Mouse (Mus musculus) CH12.LX (cell line): ENCODE data around the gene Apol7b. TPM values are rescaled to one million over a fixed set of nuclear protein-coding genes. Genes with fewer than 3 reads are reported as not detected.

Source experiments
- DNase-seq: peaks from one replicate; pipeline ENCODE4 v3.0.0-alpha.2; 2013; ENCODE audit errors: extremely low read depth
- H3K27ac ChIP-seq: 2 replicates; pipeline ENCODE4 v1.5.1; 2012; ENCODE audit warnings: low read depth, mild to moderate bottlenecking, control low read depth, moderate library complexity; ENCODE audit not compliant: insufficient read depth
- H3K27me3 ChIP-seq: replicated peaks from 2 replicates; pipeline ENCODE3; 2012; ENCODE audit warnings: inconsistent platforms
- H3K36me3 ChIP-seq, 2 experiments: replicated peaks in 1 of 2; 2 replicates each; pipeline versions ENCODE3 to v1.6.1; 2012; ENCODE audit warnings: inconsistent platforms in 1 of 2, low read length in 1 of 2, mild to moderate bottlenecking in 1 of 2, mixed read lengths in 1 of 2, moderate library complexity in 1 of 2; ENCODE audit not compliant: control insufficient read depth in 1 of 2, insufficient read depth in 1 of 2
- H3K4me1 ChIP-seq, 2 experiments: 2 replicates each; pipeline ENCODE4 v1.6.1; 2012; ENCODE audit warnings: inconsistent platforms in 1 of 2, moderate library complexity in 1 of 2; ENCODE audit not compliant: insufficient read depth in 2 of 2, control insufficient read depth in 1 of 2
- H3K4me2 ChIP-seq: 2 replicates; pipeline ENCODE4 v1.6.1; 2012; ENCODE audit warnings: low read depth, mild to moderate bottlenecking, control low read depth; ENCODE audit not compliant: poor library complexity, insufficient read depth, severe bottlenecking
- H3K4me3 ChIP-seq, 3 experiments: fragments of 150-350 bp in 1 of 3; sonication (generic) in 1 of 3; replicated peaks in 1 of 3; 2 replicates each; pipeline versions ENCODE3 to v1.5.1; 2011 to 2012; ENCODE audit warnings: low read depth in 2 of 3, low read length in 2 of 3, mild to moderate bottlenecking in 2 of 3, moderate library complexity in 2 of 3, control low read depth in 1 of 3, improper control_type of control experiment in 1 of 3, inconsistent platforms in 1 of 3, mixed read lengths in 1 of 3; ENCODE audit not compliant: poor library complexity in 1 of 3
- H3K79me2 ChIP-seq: replicated peaks from 2 replicates; pipeline ENCODE4 v1.6.1; 2012; ENCODE audit warnings: mild to moderate bottlenecking, moderate library complexity; ENCODE audit not compliant: control insufficient read depth, poor library complexity, insufficient read depth, severe bottlenecking; ENCODE audit errors: extremely low read depth
- H3K9ac ChIP-seq: 2 replicates; pipeline ENCODE4 v1.6.1; 2012; ENCODE audit warnings: low read depth, mild to moderate bottlenecking, control low read depth, moderate library complexity; ENCODE audit not compliant: insufficient read depth
- H3K9me3 ChIP-seq: replicated peaks from 2 replicates; pipeline ENCODE3; 2012; ENCODE audit warnings: low read length, inconsistent platforms, mixed read lengths
- ETS1 ChIP-seq: conservative IDR thresholded peaks from 2 replicates; pipeline ENCODE4 v1.6.1; 2012; ENCODE audit warnings: low read depth, mild to moderate bottlenecking, inconsistent platforms, low read length, improper control_type of control experiment, moderate library complexity
- JUN ChIP-seq: IDR thresholded peaks from 2 replicates; pipeline ENCODE4 v1.6.1; 2011; ENCODE audit warnings: low read depth, mild to moderate bottlenecking, low read length, improper control_type of control experiment, moderate library complexity; ENCODE audit not compliant: insufficient read depth
- PAX5 ChIP-seq: IDR thresholded peaks from 2 replicates; pipeline ENCODE4 v1.6.1; 2012; ENCODE audit warnings: low read length, inconsistent platforms, mixed read lengths
- POLR2AphosphoS2 ChIP-seq: IDR thresholded peaks from 2 replicates; pipeline ENCODE4 v1.6.1; 2011; ENCODE audit warnings: low read depth, low read length, improper control_type of control experiment
- ZKSCAN1 ChIP-seq: IDR thresholded peaks from 2 replicates; pipeline ENCODE4 v1.6.1; 2012; ENCODE audit warnings: low read depth, inconsistent platforms, low read length, improper control_type of control experiment, borderline replicate concordance
- dilution Hi-C: fragments of 300-500 bp; cut with MboI; formaldehyde crosslinking; loops from 2 replicates; pipeline ENCODE4 v1.14.3; 2020; ENCODE audit warnings: low sequenced_read_pairs; ENCODE audit not compliant: extremely low pct_unique_long_range_greater_than_20kb, extremely low pct_ligation_motif_present
- in situ Hi-C: fragments of 300-500 bp; cut with MboI; formaldehyde crosslinking; loops from 3 replicates; pipeline ENCODE4 v1.14.3; 2019; ENCODE audit warnings: low sequenced_read_pairs, low pct_ligation_motif_present, low pct_unique_long_range_greater_than_20kb, mixed read lengths
- polyA plus RNA-seq: library from polyadenylated mRNA; unstranded; fragments of >175 nt; gene quantifications from 2 replicates; pipeline ENCODE4 v1.2.1, GENCODE M21; 2012; ENCODE audit warnings: low read depth; ENCODE audit not compliant: insufficient read length
- total RNA-seq, 2 experiments: library from RNA; depleted of rRNA; stranded (reverse); fragments of 300-350 nt in 1 of 2; fragments of >200 nt in 1 of 2; gene quantifications; 2 replicates each; pipeline ENCODE4 v1.2.3; 2012 to 2014

The Apol7b gene
- total and polyA plus RNA-seq, 3 experiments: not detected

- H3K4me1 ChIP-seq: no peaks in the 10 kb centered on the region
- dilution Hi-C loops: no loop called here
- in situ Hi-C loops: no loop called here
- H3K9me3 ChIP-seq: no peaks in the 10 kb centered on the region
- no peak overlapping the region for H3K4me2 ChIP-seq
- TF ChIP-seq ETS1: no peak
- TF ChIP-seq PAX5: no peak
- TF ChIP-seq POLR2AphosphoS2: no peak
- no peak for TF ChIP-seq JUN
- TF ChIP-seq ZKSCAN1: no peak
- TF ChIP-seq, all 38 proteins: peak for 0
- H3K27me3 ChIP-seq: peaks cover 85% of the 10 kb centered on the region
- H3K36me3 ChIP-seq: no peaks in the 10 kb centered on the region
- H3K27ac ChIP-seq: no peak overlapping the region
- H3K4me3 ChIP-seq: no peak overlapping the region
- no peaks in the 10 kb centered on the region for H3K79me2 ChIP-seq
- H3K9ac ChIP-seq: no peak overlapping the region
- no peak for DNase-seq
Measured at GRCm38 (mm10) chr15:77376920-77377319, 70.4 kb downstream of the Apol7b start.

Other genes starting within 250 kb of the Apol7b start
- gene Rbfox2, start 140.5 kb downstream of the Apol7b start, total RNA-seq (2012; rRNA removed): 0.59 and 0.89 TPM in 2 replicates
- gene Rbfox2, start 140.5 kb downstream of the Apol7b start, total RNA-seq (2014; rRNA removed): not detected in 2 replicates
- gene Rbfox2, start 140.5 kb downstream of the Apol7b start, polyA plus RNA-seq: not detected in 2 replicates
- gene Apol7a, start 48.4 kb downstream of the Apol7b start, total RNA-seq (2012; rRNA removed): not detected in 2 replicates
- not detected in 2 replicates for gene Apol7a, start 48.4 kb downstream of the Apol7b start, total RNA-seq (2014; rRNA removed)
- gene Apol7a, start 48.4 kb downstream of the Apol7b start, polyA plus RNA-seq: not detected in 2 replicates
- gene Apol9a, start 36.4 kb downstream of the Apol7b start, total RNA-seq (2012; rRNA removed): not detected in 2 replicates
- not detected in 2 replicates for gene Apol9a, start 36.4 kb downstream of the Apol7b start, total RNA-seq (2014; rRNA removed)
- not detected in 2 replicates for gene Apol9a, start 36.4 kb downstream of the Apol7b start, polyA plus RNA-seq
- gene Apol10a, start 29.6 kb upstream of the Apol7b start, total RNA-seq (2012; rRNA removed): not detected in 2 replicates
- gene Apol10a, start 29.6 kb upstream of the Apol7b start, total RNA-seq (2014; rRNA removed): not detected in 2 replicates
- not detected in 2 replicates for gene Apol10a, start 29.6 kb upstream of the Apol7b start, polyA plus RNA-seq
- not detected in 2 replicates for gene Apol11a, start 60.8 kb upstream of the Apol7b start, total RNA-seq (2012; rRNA removed)
- gene Apol11a, start 60.8 kb upstream of the Apol7b start, total RNA-seq (2014; rRNA removed): not detected in 2 replicates
- gene Apol11a, start 60.8 kb upstream of the Apol7b start, polyA plus RNA-seq: not detected in 2 replicates
- gene Apol7c, start 85.8 kb upstream of the Apol7b start, total RNA-seq (2012; rRNA removed): not detected in 2 replicates
- not detected in 2 replicates for gene Apol7c, start 85.8 kb upstream of the Apol7b start, total RNA-seq (2014; rRNA removed)
- gene Apol7c, start 85.8 kb upstream of the Apol7b start, polyA plus RNA-seq: 0.17 and 0.37 TPM in 2 replicates
- not detected in 2 replicates for gene 1700025B11Rik, start 114.4 kb upstream of the Apol7b start, total RNA-seq (2012; rRNA removed)
- not detected in 2 replicates for gene 1700025B11Rik, start 114.4 kb upstream of the Apol7b start, total RNA-seq (2014; rRNA removed)
- gene 1700025B11Rik, start 114.4 kb upstream of the Apol7b start, polyA plus RNA-seq: not detected in 2 replicates
- gene Apol10b, start 148.6 kb upstream of the Apol7b start, total RNA-seq (2012; rRNA removed): 2.3 and 2.9 TPM in 2 replicates
- 4.9 and 5.2 TPM in 2 replicates for gene Apol10b, start 148.6 kb upstream of the Apol7b start, total RNA-seq (2014; rRNA removed)
- gene Apol10b, start 148.6 kb upstream of the Apol7b start, polyA plus RNA-seq: 3.6 and 4.3 TPM in 2 replicates
- gene Gm36245, start 151.8 kb upstream of the Apol7b start, total RNA-seq (2012; rRNA removed): not detected in 2 replicates
- gene Gm36245, start 151.8 kb upstream of the Apol7b start, total RNA-seq (2014; rRNA removed): not detected in 2 replicates
- not detected in 2 replicates for gene Gm36245, start 151.8 kb upstream of the Apol7b start, polyA plus RNA-seq
- gene Apol11b, start 195.8 kb upstream of the Apol7b start, total RNA-seq (2012; rRNA removed): 0.04 and 0.08 TPM in 2 replicates
- gene Apol11b, start 195.8 kb upstream of the Apol7b start, total RNA-seq (2014; rRNA removed): 0.26 TPM in 1 of 2 replicates, not detected in the other
- gene Apol11b, start 195.8 kb upstream of the Apol7b start, polyA plus RNA-seq: 0.19 TPM in 1 of 2 replicates, not detected in the other